Mouse (Mus musculus): ENCODE measurements at regions not wholly inside any gene's neighbourhood (a gene's known extent, or its start where the extent isn't known, plus 50 kb on each side); places are given as distances from the start of the nearest gene placed in this dataset.

- peak; percentile 16 for DNase-seq (ENCODE audit: low read depth, low spot score)
These were observed 80.4 kb downstream of the Scgb1b3 start for GRCm38 (mm10) chr7:31455775-31456174.

All from WW6 (cell line).